Mouse (Mus musculus) heart, adult 2 months (tissue): ENCODE measurements at regions not wholly inside any gene's neighbourhood (a gene's known extent, or its start where the extent isn't known, plus 50 kb on each side); places are given as distances from the start of the nearest gene placed in this dataset.

Source experiments
- DNase-seq, 2 experiments: peaks; one replicate each; pipeline ENCODE4 v3.0.0; 2021
- H3K27ac ChIP-seq: fragments of 200-600 bp; 2 replicates; pipeline ENCODE4 v1.8.1; 2022
- H3K27me3 ChIP-seq: fragments of 200-500 bp; 2 replicates; pipeline ENCODE4 v1.6.1; 2012; ENCODE audit warnings: mild to moderate bottlenecking, low read length, inconsistent platforms, mixed read lengths; ENCODE audit not compliant: control insufficient read depth, insufficient read depth
- H3K36me3 ChIP-seq: fragments of 200-500 bp; 2 replicates; pipeline ENCODE4 v1.6.1; 2012; ENCODE audit warnings: low read length, inconsistent platforms; ENCODE audit not compliant: control insufficient read depth, insufficient read depth
- H3K4me1 ChIP-seq: fragments of 200-500 bp; 2 replicates; pipeline ENCODE4 v1.6.1; 2011; ENCODE audit warnings: low read length; ENCODE audit not compliant: control insufficient read depth, insufficient read depth
- H3K4me3 ChIP-seq: fragments of 200-600 bp; 2 replicates; pipeline ENCODE4 v1.8.1; 2022
- H3K79me2 ChIP-seq: fragments of 200-500 bp; replicated peaks from 2 replicates; pipeline ENCODE4 v1.6.1; 2012; ENCODE audit warnings: mild to moderate bottlenecking, inconsistent platforms, low read length, moderate library complexity, mixed read lengths; ENCODE audit not compliant: control insufficient read depth, insufficient read depth
- H3K9ac ChIP-seq: fragments of 200-500 bp; 2 replicates; pipeline ENCODE4 v1.6.1; 2012; ENCODE audit warnings: low read depth, mild to moderate bottlenecking, control low read depth, inconsistent platforms, low read length, mixed read lengths
- CTCF ChIP-seq: fragments of 200-600 bp; IDR thresholded peaks from 2 replicates; pipeline ENCODE4 v1.8.1; 2022; ENCODE audit warnings: antibody characterized with exemption, mild to moderate bottlenecking, moderate library complexity
- EP300 ChIP-seq: fragments of 200-500 bp; IDR thresholded peaks from 2 replicates; pipeline ENCODE4 v1.6.1; 2011; ENCODE audit warnings: low read depth, low read length, control low read depth; ENCODE audit not compliant: insufficient read depth
- POLR2A ChIP-seq: fragments of 200-500 bp; IDR thresholded peaks from 2 replicates; pipeline ENCODE4 v1.6.1; 2011; ENCODE audit warnings: mild to moderate bottlenecking, low read depth, low read length, control low read depth; ENCODE audit not compliant: insufficient read depth
- WGBS: fragments of 180-500 bp; shearing (Covaris S2); methylation state at CpG from one replicate; pipeline ENCODE4 v1.1.7; 2018; 5-methylcytosine and 5-hydroxymethylcytosine counted together
- intact Hi-C: fragments of 180-260 bp; cut with DNase I; formaldehyde crosslinking; loops from one replicate; pipeline ENCODE4 v1.15.1; 2025

DNA sequence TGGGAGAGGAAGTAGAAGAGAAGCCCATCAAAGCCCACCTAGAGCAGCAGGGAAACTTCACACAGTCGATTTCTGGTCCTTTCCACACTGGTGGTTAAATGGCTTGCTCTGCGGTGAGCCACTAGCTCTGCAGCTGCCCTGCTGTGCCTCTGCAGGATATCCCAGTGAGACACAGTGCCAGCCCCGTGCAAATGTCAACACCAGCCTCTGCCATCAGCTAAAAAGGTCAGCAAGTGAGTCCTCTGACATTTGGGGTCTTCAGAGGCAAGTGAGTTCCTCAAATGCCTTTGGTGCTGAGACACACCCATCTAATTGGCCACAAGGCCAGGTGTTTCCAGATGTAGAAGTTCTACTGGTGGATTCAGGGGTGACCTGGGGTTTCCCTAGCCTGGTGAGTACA is 66.6 kb upstream of the Enpp6 start:
- no peaks in the 10 kb centered on the region for H3K36me3 ChIP-seq
- no peak overlapping the region for H3K9ac ChIP-seq
- no peak overlapping the region for H3K4me3 ChIP-seq
- DNase-seq = no peak
- H3K27me3 ChIP-seq = no peaks in the 10 kb centered on the region; the same call in 1 of the 2 replicates
- no peak overlapping the region for H3K27ac ChIP-seq
- 28% methylated on average over 3 of the region's 3 CpGs for WGBS
- no peaks in the 10 kb centered on the region for H3K79me2 ChIP-seq
- intact Hi-C loops = no loop called here
- TF ChIP-seq CTCF = no peak
- no peak for TF ChIP-seq POLR2A
- TF ChIP-seq EP300 = no peak
- H3K4me1 ChIP-seq = no peaks in the 10 kb centered on the region

DNA sequence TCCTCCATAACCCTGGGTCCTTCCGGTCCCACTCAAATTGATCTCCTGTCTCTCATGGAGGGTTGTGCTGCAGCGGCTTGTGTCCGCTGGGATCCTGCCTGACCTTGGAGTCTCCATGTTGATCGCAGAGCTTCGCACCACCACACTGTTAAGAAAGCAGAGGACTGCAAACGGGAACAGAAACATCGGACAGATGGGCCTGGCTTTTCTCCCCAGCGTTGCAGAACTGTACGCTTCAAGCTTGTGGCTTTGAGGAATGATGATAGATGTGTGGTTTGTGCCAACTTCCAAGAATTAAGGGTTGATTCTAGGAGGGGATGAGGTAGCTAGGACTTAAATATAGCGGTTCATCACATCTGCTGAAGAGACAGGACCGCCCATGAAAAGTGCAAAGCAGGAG is 65.6 kb upstream of the Enpp6 start:
- no peaks in the 10 kb centered on the region; the same call in 1 of the 2 replicates for H3K27me3 ChIP-seq
- no peaks in the 10 kb centered on the region for H3K4me1 ChIP-seq
- no peak overlapping the region for H3K9ac ChIP-seq
- no peaks in the 10 kb centered on the region for H3K36me3 ChIP-seq
- no peak overlapping the region for H3K4me3 ChIP-seq
- H3K79me2 ChIP-seq = no peaks in the 10 kb centered on the region
- TF ChIP-seq CTCF = no peak
- DNase-seq = no peak
- H3K27ac ChIP-seq = no peak overlapping the region
- intact Hi-C loops = no loop called here
- whole genome bisulfite sequencing = 85% methylated on average over 11 of the region's 11 CpGs

GRCm38 (mm10) chr8:46921585-46921984 is 65.1 kb upstream of the Enpp6 start:
- Histone ChIP-seq H3K36me3 (no peaks in the 10 kb centered on the region), H3K4me3 (no peak overlapping the region), H3K27ac (no peak overlapping the region), H3K9ac (no peak overlapping the region), H3K4me1 (no peaks in the 10 kb centered on the region), H3K79me2 (no peaks in the 10 kb centered on the region), H3K27me3 (no peaks in the 10 kb centered on the region)
- TF ChIP-seq EP300 (no peak), CTCF (no peak), POLR2A (no peak)
- 90% methylated on average over 7 of the region's 7 CpGs for WGBS
- no peak for DNase-seq
- intact Hi-C loops = no loop called here

- Histone ChIP-seq H3K9ac (no peak overlapping the region), H3K4me1 (no peaks in the 10 kb centered on the region), H3K4me3 (no peak overlapping the region), H3K79me2 (no peaks in the 10 kb centered on the region), H3K27ac (no peak overlapping the region; the same call in 1 of the 2 replicates), H3K27me3 (no peaks in the 10 kb centered on the region), H3K36me3 (no peaks in the 10 kb centered on the region)
- DNase-seq = no peak
- 62% methylated on average over 13 of the region's 13 CpGs for WGBS
- TF ChIP-seq EP300 (no peak), CTCF (no peak), POLR2A (no peak)
- intact Hi-C loops = no loop called here
Measured at GRCm38 (mm10) chr8:46924787-46925548, 61.7 kb upstream of the Enpp6 start.

DNA sequence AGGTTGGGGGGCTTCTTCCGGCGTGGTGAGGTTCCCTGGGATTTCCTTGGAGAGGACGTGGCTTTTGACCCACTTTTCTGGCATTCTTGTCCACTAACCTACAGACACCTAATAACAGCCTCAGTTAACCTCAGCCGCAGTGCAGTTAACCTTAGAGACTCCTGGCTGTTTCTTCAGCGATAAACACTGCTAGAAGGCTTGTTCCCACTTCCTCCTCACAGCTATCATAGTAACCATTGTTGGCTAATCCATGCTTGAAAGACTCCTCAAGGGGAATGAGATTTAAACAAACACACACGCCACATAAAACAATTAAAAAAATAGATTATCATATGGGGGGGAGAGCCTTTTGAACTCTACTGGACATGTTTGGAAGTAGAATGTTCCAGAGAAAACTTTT is 58.0 kb upstream of the Enpp6 start:
- no peaks in the 10 kb centered on the region for H3K36me3 ChIP-seq
- no peaks in the 10 kb centered on the region for H3K79me2 ChIP-seq
- no peak overlapping the region for H3K27ac ChIP-seq
- peaks cover 2% of the 10 kb centered on the region for H3K4me1 ChIP-seq
- intact Hi-C loops = no loop called here
- DNase-seq = no peak
- no peak overlapping the region for H3K9ac ChIP-seq
- no peak overlapping the region for H3K4me3 ChIP-seq
- no peaks in the 10 kb centered on the region for H3K27me3 ChIP-seq
- TF ChIP-seq POLR2A (no peak), EP300 (no peak), CTCF (no peak)
- 50% methylated on average over 6 of the region's 6 CpGs for WGBS

- H3K27me3 ChIP-seq = no peaks in the 10 kb centered on the region
- no peaks in the 10 kb centered on the region for H3K36me3 ChIP-seq
- peaks cover 2% of the 10 kb centered on the region for H3K4me1 ChIP-seq
- TF ChIP-seq CTCF (no peak), EP300 (no peak)
- intact Hi-C loops = loop anchor here (5.0 kb wide), 2 partner anchors 37 to 82 kb away; no protein-coding TSS in a partner anchor
- H3K79me2 ChIP-seq = no peaks in the 10 kb centered on the region
- no peak overlapping the region for H3K27ac ChIP-seq
- no peak overlapping the region for H3K9ac ChIP-seq
- no peak overlapping the region for H3K4me3 ChIP-seq
- DNase-seq = no peak
- 68% methylated on average over 6 of the region's 6 CpGs for WGBS
Measured at GRCm38 (mm10) chr8:46929678-46930077, 57.0 kb upstream of the Enpp6 start.
